Mouse (Mus musculus): ENCODE results near the gene Abcc6. TPM values are rescaled to one million over a fixed set of nuclear protein-coding genes. Genes with fewer than 3 reads are reported as not detected.

Abcc6 gene
- total and polyA plus RNA-seq, 2 experiments from 2014 or later = 0.89 to 2.1 TPM

- TF ChIP-seq CTCF (IDR thresholded peaks at IDR 0.05) = no peak
- H3K27me3 ChIP-seq (ENCODE audit: insufficient read depth, low read length) = no peaks in the 10 kb centered on the region
- ATAC-seq (ENCODE audit: low FRiP score) = no peak
- H3K4me3 ChIP-seq (ENCODE audit: low read depth, low read length) = no peak overlapping the region
- no peaks in the 10 kb centered on the region for H3K9me3 ChIP-seq (ENCODE audit: low read length)
- H3K4me2 ChIP-seq (ENCODE audit: low read depth, low read length, poor library complexity, severe bottlenecking) = 0 out of 2 replicates have a peak overlapping the region, but pooled peaks have one; percentile 26
- no peak overlapping the region for H3K9ac ChIP-seq (replicated peaks; ENCODE audit: low read length, poor library complexity, severe bottlenecking)
- peak; percentile 44 for DNase-seq (ENCODE audit: low spot score)
- WGBS = 12% methylated on average over 19 of the region's 23 CpGs
- H3K27ac ChIP-seq (ENCODE audit: low read depth, low read length) = no peak overlapping the region
- H3K36me3 ChIP-seq (ENCODE audit: insufficient read depth, low read length) = no peaks in the 10 kb centered on the region
- H3K4me1 ChIP-seq (ENCODE audit: insufficient read depth, low read length) = 0 out of 2 replicates have a peak, but pooled peaks cover 3% of the 10 kb centered on the region
Observed at GRCm38 (mm10) chr7:45928626-45929295, 101.3 kb downstream of the Abcc6 start.

- H3K9ac ChIP-seq (replicated peaks; ENCODE audit: low read length, poor library complexity, severe bottlenecking) = no peak overlapping the region
- WGBS = 10% methylated on average over 12 of the region's 14 CpGs
Observed at GRCm38 (mm10) chr7:45924429-45924816, 105.7 kb downstream of the Abcc6 start.

GRCm38 (mm10) chr7:45923762-45924428, 106.2 kb downstream of the Abcc6 start, which contains the start of gene Ccdc114:
TSS of gene Ccdc114 (plus strand) at chr7:45924072.
- 5% methylated on average over 24 of the region's 24 CpGs for WGBS
- DNase-seq (ENCODE audit: low spot score) = peak; percentile 65

More at GRCm38 (mm10) chr7:45924429-45924816, 105.7 kb downstream of the Abcc6 start:
- Histone ChIP-seq H3K27me3 (ENCODE audit: insufficient read depth, low read length) (no peaks in the 10 kb centered on the region), H3K4me3 (ENCODE audit: low read depth, low read length) (peak overlapping the region; percentile 50; the same call in 1 of the 2 replicates), H3K9me3 (ENCODE audit: low read length) (no peaks in the 10 kb centered on the region), H3K27ac (ENCODE audit: low read depth, low read length) (no peak overlapping the region; the same call in 1 of the 2 replicates), H3K4me2 (ENCODE audit: low read depth, low read length, poor library complexity, severe bottlenecking) (peak overlapping the region; percentile 80; the same call in 1 of the 2 replicates), H3K36me3 (ENCODE audit: insufficient read depth, low read length) (no peaks in the 10 kb centered on the region), H3K4me1 (ENCODE audit: insufficient read depth, low read length) (peaks cover 3% of the 10 kb centered on the region; the same call in 1 of the 2 replicates)
- ATAC-seq (ENCODE audit: low FRiP score) = no peak
- TF ChIP-seq CTCF (IDR thresholded peaks at IDR 0.05) = peak; percentile 30
- DNase-seq (ENCODE audit: low spot score) = no peak

DNA sequence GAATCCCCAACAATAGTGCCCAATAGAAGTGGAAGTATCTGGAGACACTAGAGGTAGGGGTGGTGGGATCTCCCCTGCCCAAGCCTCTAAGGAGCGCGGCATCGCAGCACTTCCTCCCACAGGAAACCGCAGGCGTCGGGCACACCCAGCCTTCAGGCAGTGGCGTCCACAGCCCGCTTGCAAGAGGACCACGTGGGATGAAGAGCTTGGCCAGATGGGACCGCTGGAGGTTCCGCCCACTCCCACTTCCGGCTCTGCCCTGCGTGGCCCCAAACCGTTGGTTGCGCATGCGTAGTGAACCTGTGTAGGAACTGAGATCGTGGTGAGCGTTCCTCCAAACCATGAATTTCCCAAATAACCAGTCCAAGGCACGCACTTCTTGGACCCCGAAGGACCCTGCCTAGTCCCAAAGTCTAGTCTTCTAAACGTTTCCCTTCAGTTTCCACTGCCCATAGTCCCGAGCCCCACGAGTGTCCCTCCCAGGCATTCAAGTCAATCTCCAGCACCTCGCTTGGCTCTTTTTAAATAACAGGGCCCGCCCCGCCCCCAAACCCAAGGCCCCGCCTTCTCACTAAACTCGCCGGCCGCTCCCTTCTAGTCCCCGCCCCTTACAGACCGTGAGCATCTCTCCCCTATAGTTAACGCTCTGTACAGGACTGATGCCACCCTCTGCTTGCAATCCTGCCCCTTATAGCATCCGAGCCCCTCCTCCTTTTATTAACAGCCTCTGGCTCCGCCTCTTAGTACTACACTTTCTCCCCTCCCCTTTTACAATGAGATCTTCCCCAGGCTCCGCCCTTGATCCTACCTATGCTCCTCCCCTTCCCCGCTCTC, 107.0 kb downstream of the Abcc6 start:
- WGBS = under 1% methylated on average over 37 of the region's 37 CpGs

More at GRCm38 (mm10) chr7:45923762-45924428, 106.2 kb downstream of the Abcc6 start, which contains the start of gene Ccdc114:
- peak; percentile 64 for ATAC-seq (ENCODE audit: low FRiP score)
- no peak for TF ChIP-seq CTCF (IDR thresholded peaks at IDR 0.05)
- Histone ChIP-seq H3K36me3 (ENCODE audit: insufficient read depth, low read length) (no peaks in the 10 kb centered on the region), H3K27me3 (ENCODE audit: insufficient read depth, low read length) (no peaks in the 10 kb centered on the region), H3K9me3 (ENCODE audit: low read length) (no peaks in the 10 kb centered on the region), H3K4me3 (ENCODE audit: low read depth, low read length) (peak within 1 kb of the TSS; percentile 50), H3K4me2 (ENCODE audit: low read depth, low read length, poor library complexity, severe bottlenecking) (peak within 1 kb of the TSS; percentile 80), H3K27ac (ENCODE audit: low read depth, low read length) (peak within 1 kb of the TSS; percentile 75), H3K9ac (replicated peaks; ENCODE audit: low read length, poor library complexity, severe bottlenecking) (peak within 1 kb of the TSS; percentile 59), H3K4me1 (ENCODE audit: insufficient read depth, low read length) (peaks cover 3% of the 10 kb centered on the region; the same call in 1 of the 2 replicates)

GRCm38 (mm10) chr7:45921950-45922600, 108.0 kb downstream of the Abcc6 start:
- peak overlapping the region; percentile 80 for H3K4me2 ChIP-seq (ENCODE audit: low read depth, low read length, poor library complexity, severe bottlenecking)
- DNase-seq (ENCODE audit: low spot score) (no peak), ATAC-seq (ENCODE audit: low FRiP score) (no peak)
- no peaks in the 10 kb centered on the region for H3K36me3 ChIP-seq (ENCODE audit: insufficient read depth, low read length)
- WGBS = 87% methylated on average over 12 of the region's 12 CpGs
- no peak for TF ChIP-seq CTCF (IDR thresholded peaks at IDR 0.05)
- no peaks in the 10 kb centered on the region for H3K27me3 ChIP-seq (ENCODE audit: insufficient read depth, low read length)
- peak overlapping the region; percentile 75 for H3K27ac ChIP-seq (ENCODE audit: low read depth, low read length)
- no peak overlapping the region for H3K4me3 ChIP-seq (ENCODE audit: low read depth, low read length)
- peaks cover 4% of the 10 kb centered on the region; the same call in 1 of the 2 replicates for H3K4me1 ChIP-seq (ENCODE audit: insufficient read depth, low read length)
- no peaks in the 10 kb centered on the region for H3K9me3 ChIP-seq (ENCODE audit: low read length)
- H3K9ac ChIP-seq (replicated peaks; ENCODE audit: low read length, poor library complexity, severe bottlenecking) = no peak overlapping the region

More for the DNA sequence above, 107.0 kb downstream of the Abcc6 start:
- ATAC-seq (ENCODE audit: low FRiP score) = peak; percentile 87
- no peak for TF ChIP-seq CTCF (IDR thresholded peaks at IDR 0.05)
- peak; percentile 97 for DNase-seq (ENCODE audit: low spot score)
- no peaks in the 10 kb centered on the region for H3K36me3 ChIP-seq (ENCODE audit: insufficient read depth, low read length)
- peak overlapping the region; percentile 75 for H3K27ac ChIP-seq (ENCODE audit: low read depth, low read length)
- H3K4me3 ChIP-seq (ENCODE audit: low read depth, low read length) = peak overlapping the region; percentile 50
- peaks cover 3% of the 10 kb centered on the region; the same call in 1 of the 2 replicates for H3K4me1 ChIP-seq (ENCODE audit: insufficient read depth, low read length)
- peak overlapping the region; percentile 59 for H3K9ac ChIP-seq (replicated peaks; ENCODE audit: low read length, poor library complexity, severe bottlenecking)
- peak overlapping the region; percentile 80 for H3K4me2 ChIP-seq (ENCODE audit: low read depth, low read length, poor library complexity, severe bottlenecking)
- H3K27me3 ChIP-seq (ENCODE audit: insufficient read depth, low read length) = no peaks in the 10 kb centered on the region
- no peaks in the 10 kb centered on the region for H3K9me3 ChIP-seq (ENCODE audit: low read length)

All from midbrain, postnatal 0 days (tissue).